In genomic region chr4:120131441-120132220, GRCm38 (mm10) we compare ENCODE assay signal across 8 mouse cellular contexts. TPM values are rescaled to one million over a fixed set of nuclear protein-coding genes. Genes with fewer than 3 reads are reported as not detected.
DNase-seq lines count a peak whose midpoint lies in the region; ATAC-seq lines count a peak whose summit lies in the region.

No protein-coding gene starts in this region.

- no peak overlapping the region for H3K4me3 ChIP-seq in hindbrain, embryonic 15.5 days
- no peak overlapping the region for H3K4me3 ChIP-seq in hindbrain, embryonic 11.5 days (ENCODE audit: low read depth, low read length)
- H3K4me3 ChIP-seq in heart, embryonic 15.5 days, result no peak overlapping the region

- H3K9ac ChIP-seq in hindbrain, embryonic 15.5 days, result no peak overlapping the region
- H3K9ac ChIP-seq in hindbrain, embryonic 11.5 days (ENCODE audit: low read depth, low read length), result no peak overlapping the region
- no peak overlapping the region for H3K9ac ChIP-seq in heart, embryonic 15.5 days

- H3K4me1 ChIP-seq in hindbrain, embryonic 15.5 days (replicated peaks), result no peaks in the 10 kb centered on the region
- no peaks in the 10 kb centered on the region for H3K4me1 ChIP-seq in hindbrain, embryonic 11.5 days (replicated peaks; ENCODE audit: control insufficient read depth, insufficient read depth, low read length)
- H3K4me1 ChIP-seq in heart, embryonic 15.5 days (replicated peaks), result peaks cover 46% of the 10 kb centered on the region

- no peak overlapping the region for H3K4me2 ChIP-seq in hindbrain, embryonic 15.5 days
- H3K4me2 ChIP-seq in hindbrain, embryonic 11.5 days (replicated peaks; ENCODE audit: low read depth, low read length), result no peak overlapping the region
- peak overlapping the region; percentile 1; the same call in 1 of the 2 replicates for H3K4me2 ChIP-seq in heart, embryonic 15.5 days

- 75% methylated on average over 24 of the region's 24 CpGs for WGBS in hindbrain, embryonic 15.5 days
- WGBS in hindbrain, embryonic 11.5 days, result 80% methylated on average over 24 of the region's 24 CpGs
- 41% methylated on average over 24 of the region's 24 CpGs for WGBS in heart, embryonic 15.5 days

- no peaks in the 10 kb centered on the region for H3K36me3 ChIP-seq in hindbrain, embryonic 15.5 days
- H3K36me3 ChIP-seq in hindbrain, embryonic 11.5 days (ENCODE audit: control insufficient read depth, insufficient read depth, low read length), result no peaks in the 10 kb centered on the region
- no peaks in the 10 kb centered on the region for H3K36me3 ChIP-seq in heart, embryonic 15.5 days

- H3K9me3 ChIP-seq in hindbrain, embryonic 15.5 days, result no peaks in the 10 kb centered on the region
- no peaks in the 10 kb centered on the region for H3K9me3 ChIP-seq in hindbrain, embryonic 11.5 days (ENCODE audit: control insufficient read depth, low read length)
- no peaks in the 10 kb centered on the region for H3K9me3 ChIP-seq in heart, embryonic 15.5 days (replicated peaks)

- H3K27ac ChIP-seq in hindbrain, embryonic 15.5 days (replicated peaks), result no peak overlapping the region
- no peak overlapping the region for H3K27ac ChIP-seq in hindbrain, embryonic 11.5 days (ENCODE audit: low read depth, low read length)
- H3K27ac ChIP-seq in heart, embryonic 15.5 days, result peak overlapping the region; percentile 35

- ATAC-seq in hindbrain, embryonic 15.5 days (ENCODE audit: low FRiP score, low read depth), result 0 out of 2 replicates have a peak, but pooled peaks have one; percentile 29
- no peak for ATAC-seq in hindbrain, embryonic 11.5 days (ENCODE audit: low FRiP score)
- ATAC-seq in heart, embryonic 15.5 days (replicated peaks; ENCODE audit: insufficient number of reproducible peaks, insufficient read depth, low FRiP score, low read depth), result peak; percentile 82
- ATAC-seq in monocyte, adult 5-6 weeks (replicated peaks; ENCODE audit: insufficient number of reproducible peaks, low FRiP score, low TSS enrichment, poor library complexity, severe bottlenecking), result no peak

- DNase-seq in hindbrain, embryonic 11.5 days (ENCODE audit: low spot score), result no peak
- DNase-seq in adrenal gland, adult 8-10 months, result peak; percentile 89
- peak; percentile 91 for DNase-seq in lung, postnatal 14 days
- DNase-seq in layer of hippocampus, postnatal 36 days, result no peak
- no peak for DNase-seq in right cerebral cortex, postnatal 25 days

- H3K27me3 ChIP-seq in hindbrain, embryonic 15.5 days, result no peaks in the 10 kb centered on the region
- no peaks in the 10 kb centered on the region for H3K27me3 ChIP-seq in hindbrain, embryonic 11.5 days (ENCODE audit: control insufficient read depth, insufficient read depth, low read length)
- peaks cover 18% of the 10 kb centered on the region; the same call in 1 of the 2 replicates for H3K27me3 ChIP-seq in heart, embryonic 15.5 days

RNA-seq across cellular contexts. Expression of gene Edn2, which starts 29.4 kb away (rescaled TPM):
- 0.10 TPM in 2 replicates for polyA plus RNA-seq in hindbrain, embryonic 15.5 days (2015; fragmentation: Nextera tagmentation; extraction: Ambion mirVana)
- not detected in 2 replicates for polyA plus RNA-seq in hindbrain, embryonic 11.5 days (2014; fragmentation: Nextera tagmentation; extraction: Ambion mirVana)
- not detected for total RNA-seq in adrenal gland, adult 8-10 months (2022)
- polyA plus RNA-seq in heart, embryonic 15.5 days (2015; fragmentation: Nextera tagmentation; extraction: Ambion mirVana), result 0.54 and 0.71 TPM in 2 replicates
- not detected for total RNA-seq in layer of hippocampus, postnatal 36 days (2021)
- total RNA-seq in monocyte, adult 5-6 weeks (2017), result not detected in 3 replicates

Comparison
In these comparisons a context has a peak if more than half of its experiments do, and no peak if none do; other contexts are left out.
1. ATAC-seq: peak in hindbrain, embryonic 15.5 days (single experiment) and heart, embryonic 15.5 days (single experiment); none in hindbrain, embryonic 11.5 days (single experiment) and monocyte, adult 5-6 weeks (single experiment).
2. DNase-seq: peak in adrenal gland, adult 8-10 months (single experiment) and lung, postnatal 14 days (single experiment); none in hindbrain, embryonic 11.5 days (single experiment), layer of hippocampus, postnatal 36 days (0 of 2) and right cerebral cortex, postnatal 25 days (single experiment).